Mouse (Mus musculus) limb, embryonic 10.5 days (tissue): ENCODE measurements around the gene Esyt2. TPM values are rescaled to one million over a fixed set of nuclear protein-coding genes. Genes with fewer than 3 reads are reported as not detected.

ENCODE experiments used
- DNase-seq: peaks from one replicate; pipeline ENCODE4 v3.0.0-alpha.2; 2017; ENCODE audit warnings: low spot score
- H3K27ac ChIP-seq: fragments of 300-500 bp; sonication (generic); 2 replicates; pipeline ENCODE4 v1.5.1; 2016; ENCODE audit warnings: mild to moderate bottlenecking
- H3K27me3 ChIP-seq: fragments of 300-500 bp; sonication (generic); 2 replicates; pipeline ENCODE4 v1.6.1; 2016; ENCODE audit warnings: low read depth, mild to moderate bottlenecking; ENCODE audit not compliant: poor library complexity, severe bottlenecking
- H3K36me3 ChIP-seq: fragments of 300-500 bp; sonication (generic); 2 replicates; pipeline ENCODE4 v1.6.1; 2016; ENCODE audit warnings: mild to moderate bottlenecking, moderate library complexity
- H3K4me1 ChIP-seq: fragments of 300-500 bp; sonication (generic); 2 replicates; pipeline ENCODE4 v1.6.1; 2016
- H3K4me3 ChIP-seq: fragments of 300-500 bp; sonication (generic); 2 replicates; pipeline ENCODE4 v1.5.1; 2016; ENCODE audit warnings: mild to moderate bottlenecking, moderate library complexity
- H3K9me3 ChIP-seq: fragments of 300-500 bp; sonication (generic); replicated peaks from 2 replicates; pipeline ENCODE4 v1.6.1; 2016; ENCODE audit warnings: mild to moderate bottlenecking
- WGBS: fragments of 180-500 bp; shearing (Covaris S2); methylation state at CpG from one replicate; pipeline ENCODE4 v1.1.7; 2016; 5-methylcytosine and 5-hydroxymethylcytosine counted together
- polyA plus RNA-seq: library from polyadenylated mRNA; unstranded; fragments of >200 nt; fragmentation: Nextera tagmentation; extraction: Ambion mirVana; gene quantifications from 2 replicates; pipeline ENCODE4 v1.2.1, GENCODE M21; 2016

Gene Esyt2
- polyA plus RNA-seq, 1 experiment from 2014 or later = 15.4 TPM

- WGBS = 89% methylated on average over 2 of the region's 2 CpGs
- peaks cover 6% of the 10 kb centered on the region for H3K4me1 ChIP-seq
- no peaks in the 10 kb centered on the region for H3K36me3 ChIP-seq
- no peak for DNase-seq
- no peaks in the 10 kb centered on the region for H3K27me3 ChIP-seq
- no peak overlapping the region for H3K4me3 ChIP-seq
- no peaks in the 10 kb centered on the region for H3K9me3 ChIP-seq
- no peak overlapping the region for H3K27ac ChIP-seq
Observed at GRCm38 (mm10) chr12:116283511-116283910, 2.5 kb downstream of the Esyt2 start.

- Histone ChIP-seq H3K27me3 (no peaks in the 10 kb centered on the region), H3K4me1 (no peaks in the 10 kb centered on the region), H3K9me3 (no peaks in the 10 kb centered on the region), H3K36me3 (no peaks in the 10 kb centered on the region), H3K4me3 (no peak overlapping the region), H3K27ac (no peak overlapping the region)
- DNase-seq = no peak
- WGBS = 86% methylated on average over 2 of the region's 2 CpGs
Observed at GRCm38 (mm10) chr12:116293185-116293584, 12.2 kb downstream of the Esyt2 start.

- DNase-seq = no peak
- Histone ChIP-seq H3K36me3 (no peaks in the 10 kb centered on the region), H3K4me3 (no peak overlapping the region), H3K4me1 (no peaks in the 10 kb centered on the region), H3K27me3 (no peaks in the 10 kb centered on the region), H3K9me3 (no peaks in the 10 kb centered on the region), H3K27ac (no peak overlapping the region)
- 89% methylated on average over 4 of the region's 4 CpGs for WGBS
Observed at GRCm38 (mm10) chr12:116293599-116294292, 12.8 kb downstream of the Esyt2 start.

GRCm38 (mm10) chr12:116299906-116300305 is 18.9 kb downstream of the Esyt2 start:
- H3K9me3 ChIP-seq = no peaks in the 10 kb centered on the region
- no peaks in the 10 kb centered on the region for H3K36me3 ChIP-seq
- no peak overlapping the region for H3K27ac ChIP-seq
- H3K4me1 ChIP-seq = no peaks in the 10 kb centered on the region
- H3K4me3 ChIP-seq = no peak overlapping the region
- WGBS = 95% methylated on average over 2 of the region's 2 CpGs
- no peaks in the 10 kb centered on the region for H3K27me3 ChIP-seq
- no peak for DNase-seq

- no peaks in the 10 kb centered on the region for H3K9me3 ChIP-seq
- no peak for DNase-seq
- no peaks in the 10 kb centered on the region for H3K4me1 ChIP-seq
- no peak overlapping the region for H3K4me3 ChIP-seq
- no peak overlapping the region for H3K27ac ChIP-seq
- H3K27me3 ChIP-seq = no peaks in the 10 kb centered on the region
- no peaks in the 10 kb centered on the region for H3K36me3 ChIP-seq
Observed at GRCm38 (mm10) chr12:116302181-116302580, 21.2 kb downstream of the Esyt2 start.

- H3K9me3 ChIP-seq = no peaks in the 10 kb centered on the region
- WGBS = 81% methylated on average over 1 of the region's 1 CpGs
Observed at GRCm38 (mm10) chr12:116306042-116306441, 25.0 kb downstream of the Esyt2 start.

GRCm38 (mm10) chr12:116307870-116308269 is 26.9 kb downstream of the Esyt2 start:
- Histone ChIP-seq H3K9me3 (no peaks in the 10 kb centered on the region), H3K4me3 (no peak overlapping the region), H3K27ac (no peak overlapping the region), H3K36me3 (no peaks in the 10 kb centered on the region), H3K27me3 (no peaks in the 10 kb centered on the region), H3K4me1 (no peaks in the 10 kb centered on the region)
- DNase-seq = no peak
- 84% methylated on average over 3 of the region's 3 CpGs for WGBS

More at GRCm38 (mm10) chr12:116306042-116306441, 25.0 kb downstream of the Esyt2 start:
- Histone ChIP-seq H3K4me1 (no peaks in the 10 kb centered on the region), H3K4me3 (no peak overlapping the region), H3K27me3 (no peaks in the 10 kb centered on the region), H3K27ac (no peak overlapping the region), H3K36me3 (no peaks in the 10 kb centered on the region)
- no peak for DNase-seq

GRCm38 (mm10) chr12:116308612-116309011 is 27.6 kb downstream of the Esyt2 start:
- H3K27ac ChIP-seq = no peak overlapping the region
- no peaks in the 10 kb centered on the region for H3K9me3 ChIP-seq
- H3K27me3 ChIP-seq = no peaks in the 10 kb centered on the region
- no peak overlapping the region for H3K4me3 ChIP-seq
- H3K36me3 ChIP-seq = no peaks in the 10 kb centered on the region
- no peak for DNase-seq
- WGBS = 80% methylated on average over 2 of the region's 2 CpGs
- no peaks in the 10 kb centered on the region for H3K4me1 ChIP-seq

- WGBS = 92% methylated on average over 1 of the region's 1 CpGs
- no peaks in the 10 kb centered on the region for H3K4me1 ChIP-seq
- no peaks in the 10 kb centered on the region for H3K36me3 ChIP-seq
- H3K27me3 ChIP-seq = no peaks in the 10 kb centered on the region
- no peak overlapping the region for H3K27ac ChIP-seq
- no peak overlapping the region for H3K4me3 ChIP-seq
- no peaks in the 10 kb centered on the region for H3K9me3 ChIP-seq
- no peak for DNase-seq
Observed at GRCm38 (mm10) chr12:116313816-116314215, 32.8 kb downstream of the Esyt2 start.

- Histone ChIP-seq H3K4me3 (no peak overlapping the region), H3K27me3 (no peaks in the 10 kb centered on the region), H3K27ac (no peak overlapping the region), H3K4me1 (no peaks in the 10 kb centered on the region), H3K36me3 (no peaks in the 10 kb centered on the region), H3K9me3 (no peaks in the 10 kb centered on the region)
- DNase-seq = no peak
- 82% methylated on average over 3 of the region's 3 CpGs for WGBS
Observed at GRCm38 (mm10) chr12:116315498-116315897, 34.5 kb downstream of the Esyt2 start.

- no peaks in the 10 kb centered on the region for H3K27me3 ChIP-seq
- H3K4me1 ChIP-seq = no peaks in the 10 kb centered on the region
- no peaks in the 10 kb centered on the region for H3K9me3 ChIP-seq
- H3K27ac ChIP-seq = no peak overlapping the region
- no peak for DNase-seq
- H3K36me3 ChIP-seq = peaks cover 4% of the 10 kb centered on the region; the same call in 1 of the 2 replicates
- no peak overlapping the region for H3K4me3 ChIP-seq
- WGBS = 88% methylated on average over 1 of the region's 1 CpGs
Observed at GRCm38 (mm10) chr12:116317818-116318217, 36.8 kb downstream of the Esyt2 start.

- WGBS = 91% methylated on average over 4 of the region's 4 CpGs
- H3K4me3 ChIP-seq = no peak overlapping the region
- H3K27me3 ChIP-seq = no peaks in the 10 kb centered on the region
- no peak overlapping the region for H3K27ac ChIP-seq
- H3K9me3 ChIP-seq = no peaks in the 10 kb centered on the region
- DNase-seq = no peak
- peaks cover 4% of the 10 kb centered on the region; the same call in 1 of the 2 replicates for H3K36me3 ChIP-seq
- no peaks in the 10 kb centered on the region for H3K4me1 ChIP-seq
Observed at GRCm38 (mm10) chr12:116325545-116325944, 44.5 kb downstream of the Esyt2 start.

GRCm38 (mm10) chr12:116326159-116326558 is 45.2 kb downstream of the Esyt2 start:
- no peaks in the 10 kb centered on the region for H3K9me3 ChIP-seq
- H3K4me3 ChIP-seq = no peak overlapping the region
- no peaks in the 10 kb centered on the region for H3K4me1 ChIP-seq
- no peak overlapping the region for H3K27ac ChIP-seq
- DNase-seq = no peak
- H3K36me3 ChIP-seq = peaks cover 3% of the 10 kb centered on the region; the same call in 1 of the 2 replicates
- 82% methylated on average over 1 of the region's 1 CpGs for WGBS
- H3K27me3 ChIP-seq = no peaks in the 10 kb centered on the region

- H3K36me3 ChIP-seq = no peaks in the 10 kb centered on the region
- no peak overlapping the region for H3K27ac ChIP-seq
- DNase-seq = no peak
- 88% methylated on average over 5 of the region's 5 CpGs for WGBS
- no peaks in the 10 kb centered on the region for H3K27me3 ChIP-seq
- H3K4me3 ChIP-seq = no peak overlapping the region
- no peaks in the 10 kb centered on the region for H3K9me3 ChIP-seq
- H3K4me1 ChIP-seq = no peaks in the 10 kb centered on the region
Observed at GRCm38 (mm10) chr12:116334253-116334652, 53.3 kb downstream of the Esyt2 start.
